Mouse (Mus musculus) neural tube, embryonic 11.5 days (tissue): Measurements from ENCODE around the gene Olfr273. TPM values are rescaled to one million over a fixed set of nuclear protein-coding genes. Genes with fewer than 3 reads are reported as not detected.
"Not testable (repeated sequence)": the region's sequence is repeated elsewhere in the genome, so short reads cannot be mapped to it uniquely, and the experiment has no call there.

Experiments
- ATAC-seq: fragments of 200-750 bp; cut with Nextera tagmentation; 2 replicates; pipeline ENCODE4 v1.8.0; 2017; ENCODE audit warnings: moderate number of reproducible peaks, mild to moderate bottlenecking, moderate TSS enrichment, moderate library complexity; ENCODE audit not compliant: insufficient read depth, low FRiP score, low TSS enrichment
- DNase-seq: peaks from one replicate; pipeline ENCODE4 v3.0.0-alpha.2; 2015; ENCODE audit warnings: low spot score
- H3K27ac ChIP-seq: fragments of 300-500 bp; sonication (generic); 2 replicates; pipeline ENCODE4 v1.5.1; 2014; ENCODE audit warnings: low read depth, mild to moderate bottlenecking, low read length
- H3K27me3 ChIP-seq: fragments of 300-500 bp; sonication (generic); 2 replicates; pipeline ENCODE4 v1.6.1; 2014; ENCODE audit warnings: mild to moderate bottlenecking, low read length, mixed read lengths; ENCODE audit not compliant: control insufficient read depth, insufficient read depth
- H3K36me3 ChIP-seq: fragments of 300-500 bp; sonication (generic); 2 replicates; pipeline ENCODE4 v1.6.1; 2014; ENCODE audit warnings: mild to moderate bottlenecking, low read length, moderate library complexity, mixed read lengths; ENCODE audit not compliant: control insufficient read depth, insufficient read depth
- H3K4me1 ChIP-seq: fragments of 300-500 bp; sonication (generic); 2 replicates; pipeline ENCODE4 v1.6.1; 2014; ENCODE audit warnings: low read length, mixed read lengths; ENCODE audit not compliant: control insufficient read depth, insufficient read depth
- H3K4me2 ChIP-seq: fragments of 300-500 bp; sonication (generic); 2 replicates; pipeline ENCODE4 v1.6.1; 2014; ENCODE audit warnings: low read depth, mild to moderate bottlenecking, moderate library complexity
- H3K4me3 ChIP-seq: fragments of 300-500 bp; sonication (generic); 2 replicates; pipeline ENCODE4 v1.5.1; 2014; ENCODE audit warnings: low read depth, low read length
- H3K9ac ChIP-seq: fragments of 300-500 bp; sonication (generic); 2 replicates; pipeline ENCODE4 v1.6.1; 2014; ENCODE audit warnings: mild to moderate bottlenecking, low read length
- H3K9me3 ChIP-seq: fragments of 300-500 bp; sonication (generic); 2 replicates; pipeline ENCODE4 v1.6.1; 2016; ENCODE audit warnings: low read length; ENCODE audit not compliant: control insufficient read depth
- WGBS: fragments of 180-500 bp; shearing (Covaris S2); extraction: QIAGEN DNeasy Blood & Tissue Kit; methylation state at CpG from one replicate; pipeline ENCODE4 v1.1.7; 2014; 5-methylcytosine and 5-hydroxymethylcytosine counted together
- polyA plus RNA-seq: library from polyadenylated mRNA; unstranded; fragments of >200 nt; fragmentation: Nextera tagmentation; extraction: Ambion mirVana; gene quantifications from 2 replicates; pipeline ENCODE4 v1.2.1, GENCODE M21; 2014

The Olfr273 gene
- not detected in 2 replicates for polyA plus RNA-seq

DNA sequence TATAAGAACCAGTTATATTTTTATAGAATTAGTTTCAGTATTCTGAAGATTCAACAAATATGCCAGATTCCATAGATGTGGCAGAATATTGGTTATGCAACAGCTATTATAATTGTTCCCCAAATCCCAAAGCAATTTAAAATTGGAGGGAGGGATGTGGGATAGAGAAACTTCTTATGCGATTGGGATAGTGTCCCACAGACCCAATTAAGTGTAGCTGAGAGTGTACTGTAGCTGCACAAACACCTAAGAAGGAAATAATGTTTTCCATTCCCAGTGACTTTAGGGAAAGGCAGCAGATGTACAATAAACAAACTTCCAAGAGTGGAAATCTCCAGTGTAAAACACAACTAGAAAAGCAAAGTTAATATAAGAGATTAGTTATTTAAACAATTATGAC lies at the start of gene Olfr273:
Gene Olfr273, minus strand, starts transcription at position 101 of the 400 bp plus-strand sequence.
- 88% methylated on average over 1 of the region's 1 CpGs for WGBS
- Histone ChIP-seq H3K4me3 (no peak within 1 kb of the TSS), H3K9me3 (no peaks in the 10 kb centered on the region), H3K4me1 (no peaks in the 10 kb centered on the region), H3K4me2 (no peak within 1 kb of the TSS), H3K27me3 (no peaks in the 10 kb centered on the region), H3K36me3 (no peaks in the 10 kb centered on the region), H3K9ac (no peak within 1 kb of the TSS), H3K27ac (no peak within 1 kb of the TSS)
- DNase-seq: no peak
- ATAC-seq: no peak

GRCm38 (mm10) chr4:52864156-52864555 lies 5.1 kb upstream of the Olfr273 start:
- WGBS: 93% methylated on average over 9 of the region's 9 CpGs
- no peak for ATAC-seq

DNA sequence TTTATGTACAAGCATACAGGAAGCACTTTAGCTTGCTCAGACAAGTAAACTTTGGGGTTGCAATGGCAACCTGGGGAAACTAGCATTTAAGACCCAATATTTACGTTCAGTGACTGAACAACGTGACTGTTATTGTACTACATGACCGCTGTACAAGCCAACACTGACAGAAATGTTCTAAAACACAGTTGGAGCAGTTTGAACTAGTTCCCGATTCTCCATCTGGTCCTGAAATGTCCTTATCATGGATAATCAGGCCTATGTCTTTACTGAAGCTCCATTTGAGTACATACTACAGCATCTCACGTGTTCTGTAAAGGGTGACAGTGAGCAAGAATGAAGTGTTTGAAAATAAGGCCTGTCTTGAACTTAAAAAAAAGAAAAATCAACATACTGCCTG lies 9.4 kb downstream of the Olfr273 start:
- Histone ChIP-seq H3K27ac (no peak overlapping the region), H3K4me2 (no peak overlapping the region), H3K9me3 (no peaks in the 10 kb centered on the region), H3K27me3 (no peaks in the 10 kb centered on the region), H3K36me3 (no peaks in the 10 kb centered on the region), H3K9ac (no peak overlapping the region), H3K4me1 (no peaks in the 10 kb centered on the region), H3K4me3 (no peak overlapping the region)
- ATAC-seq (no peak), DNase-seq (no peak)
- 90% methylated on average over 5 of the region's 5 CpGs for WGBS

More at GRCm38 (mm10) chr4:52864156-52864555, 5.1 kb upstream of the Olfr273 start:
- Histone ChIP-seq H3K27me3 (no peaks in the 10 kb centered on the region), H3K27ac (no peak overlapping the region), H3K36me3 (no peaks in the 10 kb centered on the region), H3K4me3 (no peak overlapping the region), H3K9ac (no peak overlapping the region), H3K4me2 (no peak overlapping the region), H3K4me1 (no peaks in the 10 kb centered on the region), H3K9me3 (no peaks in the 10 kb centered on the region)
- no peak for DNase-seq

DNA sequence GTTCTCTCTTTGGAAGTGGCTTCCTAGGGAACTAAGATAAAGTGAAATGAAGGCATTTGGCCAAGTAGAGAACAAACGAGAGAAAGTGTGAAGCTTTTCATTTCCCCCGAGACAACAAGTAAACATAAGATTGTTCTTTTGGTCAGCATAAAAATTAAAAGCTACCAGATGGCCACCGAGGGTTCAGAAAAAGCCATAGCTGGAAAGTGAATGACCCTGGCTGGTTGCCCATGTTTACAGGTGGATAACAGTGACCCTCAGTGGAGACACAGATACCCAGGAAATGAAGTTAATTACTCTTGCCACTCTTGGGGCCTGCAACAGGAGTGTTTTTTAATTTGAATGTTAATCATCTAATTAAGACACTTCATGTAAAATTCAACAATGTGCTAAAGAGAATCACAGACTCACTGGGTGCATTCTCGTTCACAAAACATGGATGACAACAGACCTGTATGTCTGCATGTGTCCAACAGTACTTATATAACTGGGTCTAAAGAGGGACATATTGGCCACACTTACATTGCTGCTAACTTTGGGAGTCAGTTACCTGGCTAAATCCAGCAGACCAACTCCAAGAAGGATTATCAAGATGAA lies 9.9 kb downstream of the Olfr273 start:
- DNase-seq: no peak
- Histone ChIP-seq H3K4me3 (no peak overlapping the region), H3K27ac (no peak overlapping the region), H3K4me1 (no peaks in the 10 kb centered on the region), H3K27me3 (no peaks in the 10 kb centered on the region), H3K9ac (no peak overlapping the region), H3K4me2 (no peak overlapping the region), H3K36me3 (no peaks in the 10 kb centered on the region), H3K9me3 (no peaks in the 10 kb centered on the region)
- WGBS: 71% methylated on average over 4 of the region's 4 CpGs
- no peak for ATAC-seq

DNA sequence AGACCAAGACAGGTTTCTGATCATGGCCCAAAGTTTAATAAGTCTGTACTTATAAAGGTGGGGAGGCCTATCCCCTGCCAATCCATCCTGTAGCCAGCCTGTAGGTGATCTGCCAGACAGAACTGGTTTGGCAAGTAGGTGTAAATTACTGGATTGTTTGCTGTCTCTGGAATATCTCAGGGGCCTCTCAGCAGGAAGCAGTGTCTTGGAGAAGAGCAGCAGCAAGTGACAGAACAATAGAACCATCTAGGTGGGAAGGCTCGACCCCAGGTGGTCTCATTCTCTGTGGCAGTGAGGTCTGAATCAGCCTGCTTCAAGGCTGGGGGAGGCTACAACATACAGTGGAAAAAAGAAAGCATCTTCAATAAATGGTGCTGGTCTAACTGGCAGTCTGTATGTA lies 13.6 kb downstream of the Olfr273 start:
- ATAC-seq, H3K4me1 ChIP-seq, H3K9me3 ChIP-seq, DNase-seq, H3K4me2 ChIP-seq, H3K27ac ChIP-seq, H3K27me3 ChIP-seq, H3K36me3 ChIP-seq, H3K9ac ChIP-seq, H3K4me3 ChIP-seq: not testable (repeated sequence)
- 26% methylated on average over 1 of the region's 1 CpGs for WGBS

GRCm38 (mm10) chr4:52821375-52821774 lies 37.7 kb downstream of the Olfr273 start:
- Histone ChIP-seq H3K4me2 (no peak overlapping the region), H3K4me1 (no peaks in the 10 kb centered on the region), H3K27me3 (no peaks in the 10 kb centered on the region), H3K27ac (no peak overlapping the region), H3K9me3 (no peaks in the 10 kb centered on the region), H3K9ac (no peak overlapping the region), H3K36me3 (no peaks in the 10 kb centered on the region), H3K4me3 (no peak overlapping the region)
- DNase-seq (no peak), ATAC-seq (no peak)
- WGBS: 97% methylated on average over 11 of the region's 11 CpGs

DNA sequence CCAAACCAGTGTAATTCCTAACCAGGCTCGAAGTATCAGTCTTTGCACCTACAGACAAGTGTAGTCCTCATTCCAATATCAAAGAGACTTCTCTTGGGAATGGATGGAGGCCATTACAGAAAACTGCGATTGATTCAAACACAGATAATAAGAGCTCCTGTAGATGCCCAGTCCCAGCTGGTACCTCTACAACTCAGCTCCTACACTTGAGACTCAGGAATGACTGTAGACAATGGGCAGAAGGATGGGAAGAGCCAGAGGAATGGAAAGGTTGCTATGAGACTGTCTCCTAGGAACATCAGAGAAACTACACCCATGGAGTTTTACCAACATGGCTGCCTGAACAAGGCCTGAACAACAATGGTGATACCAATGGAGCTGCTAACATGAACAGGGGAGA lies 44.7 kb downstream of the Olfr273 start, which contains the start of gene Olfr275:
Gene Olfr275, plus strand, starts transcription at position 301 of the 400 bp plus-strand sequence.
- WGBS: 97% methylated on average over 2 of the region's 2 CpGs
- H3K36me3 ChIP-seq: no peaks in the 10 kb centered on the region
- H3K9me3 ChIP-seq: no peaks in the 10 kb centered on the region
- ATAC-seq (no peak), DNase-seq (no peak)
- H3K4me2 ChIP-seq: no peak within 1 kb of the TSS
- H3K27me3 ChIP-seq: no peaks in the 10 kb centered on the region
- H3K4me3 ChIP-seq: no peak within 1 kb of the TSS
- H3K27ac ChIP-seq: no peak within 1 kb of the TSS
- no peaks in the 10 kb centered on the region for H3K4me1 ChIP-seq
- H3K9ac ChIP-seq: no peak within 1 kb of the TSS

DNA sequence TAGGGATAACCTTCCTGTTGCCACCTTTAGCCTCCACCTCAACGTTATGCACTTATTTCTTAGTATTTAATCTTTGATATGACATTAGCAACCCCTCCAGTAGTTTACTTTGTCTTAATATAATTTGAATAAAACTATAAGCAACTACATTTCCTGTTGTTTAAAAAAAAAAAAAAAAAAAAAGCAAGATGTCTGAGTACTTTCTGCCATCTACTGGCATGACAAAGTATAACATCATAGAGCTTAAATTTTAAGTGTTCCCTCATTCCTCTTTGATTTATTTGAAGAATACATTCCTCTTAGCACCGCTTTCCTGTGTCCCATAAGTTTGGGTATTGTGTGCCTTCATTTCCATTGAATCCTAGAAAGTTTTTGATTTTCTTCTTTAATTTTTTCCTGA lies 47.2 kb downstream of the Olfr273 start:
- Histone ChIP-seq H3K4me3 (no peak overlapping the region), H3K9ac (no peak overlapping the region), H3K27me3 (no peaks in the 10 kb centered on the region), H3K27ac (no peak overlapping the region), H3K9me3 (no peaks in the 10 kb centered on the region), H3K4me2 (no peak overlapping the region), H3K36me3 (no peaks in the 10 kb centered on the region), H3K4me1 (no peaks in the 10 kb centered on the region)
- DNase-seq (no peak), ATAC-seq (no peak)
- WGBS: 43% methylated on average over 2 of the region's 2 CpGs
